Mouse (Mus musculus) intestine, embryonic 15.5 days (tissue): Measurements from ENCODE around the gene Gm20388. TPM values are rescaled to one million over a fixed set of nuclear protein-coding genes. Genes with fewer than 3 reads are reported as not detected.

Experiments used
- ATAC-seq: fragments of 200-750 bp; cut with Nextera tagmentation; 2 replicates; pipeline ENCODE4 v1.8.0; 2017; ENCODE audit warnings: moderate TSS enrichment, moderate library complexity
- H3K27ac ChIP-seq: fragments of 300-500 bp; sonication (generic); 2 replicates; pipeline ENCODE4 v1.5.1; 2015; ENCODE audit warnings: mild to moderate bottlenecking, inconsistent platforms
- H3K27me3 ChIP-seq: fragments of 300-500 bp; sonication (generic); replicated peaks from 2 replicates; pipeline ENCODE4 v1.6.1; 2015; ENCODE audit warnings: inconsistent platforms
- H3K36me3 ChIP-seq: fragments of 300-500 bp; sonication (generic); 2 replicates; pipeline ENCODE4 v1.6.1; 2015; ENCODE audit warnings: inconsistent platforms
- H3K4me1 ChIP-seq: fragments of 300-500 bp; sonication (generic); replicated peaks from 2 replicates; pipeline ENCODE4 v1.6.1; 2015; ENCODE audit warnings: inconsistent platforms
- H3K4me2 ChIP-seq: fragments of 300-500 bp; sonication (generic); replicated peaks from 2 replicates; pipeline ENCODE4 v1.6.1; 2015; ENCODE audit warnings: mild to moderate bottlenecking, inconsistent platforms
- H3K4me3 ChIP-seq: fragments of 300-500 bp; sonication (generic); replicated peaks from 2 replicates; pipeline ENCODE4 v1.5.1; 2015; ENCODE audit warnings: inconsistent platforms
- H3K9ac ChIP-seq: fragments of 300-500 bp; sonication (generic); 2 replicates; pipeline ENCODE4 v1.6.1; 2015; ENCODE audit warnings: inconsistent platforms
- H3K9me3 ChIP-seq: fragments of 300-500 bp; sonication (generic); 2 replicates; pipeline ENCODE4 v1.6.1; 2016; ENCODE audit warnings: inconsistent platforms
- WGBS: fragments of 180-500 bp; shearing (Covaris S2); methylation state at CpG from one replicate; pipeline ENCODE4 v1.1.7; 2015; 5-methylcytosine and 5-hydroxymethylcytosine counted together
- polyA plus RNA-seq: library from polyadenylated mRNA; unstranded; fragments of >200 nt; fragmentation: Nextera tagmentation; extraction: Ambion mirVana; gene quantifications from 2 replicates; pipeline ENCODE4 v1.2.1, GENCODE M21; 2015

The Gm20388 gene
- polyA plus RNA-seq, 1 experiment from 2014 or later, result not detected

- Histone ChIP-seq H3K27me3 (no peaks in the 10 kb centered on the region), H3K9me3 (no peaks in the 10 kb centered on the region), H3K9ac (no peak overlapping the region), H3K4me2 (no peak overlapping the region), H3K27ac (no peak overlapping the region), H3K36me3 (peaks cover 24% of the 10 kb centered on the region), H3K4me1 (no peaks in the 10 kb centered on the region), H3K4me3 (no peak overlapping the region)
- ATAC-seq, result no peak
- WGBS, result 91% methylated on average over 6 of the region's 6 CpGs
Observed at GRCm38 (mm10) chr8:121550056-121550455, 1639.4 kb downstream of the Gm20388 start.

GRCm38 (mm10) chr8:121551065-121551985, 1640.7 kb downstream of the Gm20388 start:
- Histone ChIP-seq H3K9ac (no peak overlapping the region), H3K36me3 (peaks cover 24% of the 10 kb centered on the region), H3K4me3 (no peak overlapping the region), H3K27me3 (no peaks in the 10 kb centered on the region), H3K27ac (no peak overlapping the region), H3K4me1 (no peaks in the 10 kb centered on the region), H3K9me3 (no peaks in the 10 kb centered on the region), H3K4me2 (no peak overlapping the region)
- no peak for ATAC-seq
- WGBS, result 65% methylated on average over 24 of the region's 24 CpGs

DNA sequence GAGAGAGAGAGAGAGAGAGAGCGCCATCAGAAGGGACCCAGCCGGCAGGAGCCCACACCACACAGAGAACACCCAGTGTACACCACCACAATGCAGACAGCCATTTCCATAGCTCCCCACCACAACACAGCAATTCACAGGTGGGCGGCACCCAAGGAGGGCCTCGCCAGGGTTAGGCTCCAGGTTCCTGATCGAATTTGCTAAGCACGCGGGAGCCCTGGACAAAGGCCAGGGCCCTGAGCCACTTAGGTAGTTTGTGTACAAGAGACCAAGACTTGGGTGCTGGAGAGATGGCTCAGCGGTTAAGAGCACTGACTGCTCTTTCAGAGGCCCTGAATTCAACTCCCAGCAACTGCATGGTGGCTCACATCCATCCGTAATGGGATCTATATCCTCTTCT, 1641.9 kb downstream of the Gm20388 start:
- no peak for ATAC-seq
- Histone ChIP-seq H3K9ac (no peak overlapping the region), H3K27me3 (no peaks in the 10 kb centered on the region), H3K36me3 (peaks cover 24% of the 10 kb centered on the region), H3K4me1 (no peaks in the 10 kb centered on the region), H3K4me3 (no peak overlapping the region), H3K27ac (no peak overlapping the region), H3K4me2 (no peak overlapping the region), H3K9me3 (no peaks in the 10 kb centered on the region)
- WGBS, result 84% methylated on average over 9 of the region's 9 CpGs

- Histone ChIP-seq H3K27me3 (no peaks in the 10 kb centered on the region), H3K9ac (no peak overlapping the region), H3K4me2 (no peak overlapping the region), H3K27ac (no peak overlapping the region), H3K4me1 (no peaks in the 10 kb centered on the region), H3K4me3 (no peak overlapping the region), H3K9me3 (no peaks in the 10 kb centered on the region), H3K36me3 (peaks cover 24% of the 10 kb centered on the region)
- no peak for ATAC-seq
- 93% methylated on average over 32 of the region's 32 CpGs for WGBS
Observed at GRCm38 (mm10) chr8:121553831-121554475, 1643.3 kb downstream of the Gm20388 start.

- Histone ChIP-seq H3K27me3 (no peaks in the 10 kb centered on the region), H3K9ac (no peak overlapping the region), H3K36me3 (peaks cover 25% of the 10 kb centered on the region), H3K27ac (no peak overlapping the region), H3K4me2 (no peak overlapping the region), H3K4me1 (0 out of 2 replicates have a peak, but pooled peaks cover under 1% of the 10 kb centered on the region), H3K4me3 (no peak overlapping the region), H3K9me3 (no peaks in the 10 kb centered on the region)
- WGBS, result 84% methylated on average over 11 of the region's 11 CpGs
- ATAC-seq, result no peak
Observed at GRCm38 (mm10) chr8:121557746-121558145, 1647.1 kb downstream of the Gm20388 start.

DNA sequence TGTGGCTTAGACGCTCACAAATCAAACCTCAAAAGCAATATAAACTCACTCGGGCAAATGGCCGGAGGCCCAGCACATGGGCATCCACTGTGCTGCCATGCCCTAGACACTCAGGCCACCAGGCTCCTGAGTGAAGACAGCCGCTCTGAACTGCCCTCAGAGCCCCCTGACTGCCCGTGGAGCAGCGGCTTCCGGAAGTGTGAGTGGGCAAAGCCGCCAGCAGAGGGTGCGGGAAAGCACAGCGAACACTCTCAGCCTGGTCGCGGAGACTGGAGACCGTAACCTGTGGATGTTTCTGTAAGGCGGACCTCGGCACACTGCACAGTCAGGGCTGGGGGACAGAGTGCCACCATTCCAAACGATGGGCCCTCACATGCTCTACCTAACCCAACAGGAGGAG, 1647.9 kb downstream of the Gm20388 start:
- Histone ChIP-seq H3K4me1 (0 out of 2 replicates have a peak, but pooled peaks cover 6% of the 10 kb centered on the region), H3K9me3 (no peaks in the 10 kb centered on the region), H3K27me3 (no peaks in the 10 kb centered on the region), H3K4me3 (no peak overlapping the region), H3K9ac (no peak overlapping the region), H3K4me2 (no peak overlapping the region), H3K36me3 (peaks cover 21% of the 10 kb centered on the region), H3K27ac (no peak overlapping the region)
- ATAC-seq, result no peak
- WGBS, result 84% methylated on average over 16 of the region's 16 CpGs

GRCm38 (mm10) chr8:121559801-121560200, 1649.2 kb downstream of the Gm20388 start:
- H3K9ac ChIP-seq, result no peak overlapping the region
- H3K36me3 ChIP-seq, result peaks cover 10% of the 10 kb centered on the region
- no peaks in the 10 kb centered on the region for H3K27me3 ChIP-seq
- no peak overlapping the region for H3K4me2 ChIP-seq
- H3K4me1 ChIP-seq, result 0 out of 2 replicates have a peak, but pooled peaks cover 6% of the 10 kb centered on the region
- no peak overlapping the region for H3K27ac ChIP-seq
- ATAC-seq, result no peak
- WGBS, result 89% methylated on average over 12 of the region's 12 CpGs
- no peak overlapping the region for H3K4me3 ChIP-seq
- H3K9me3 ChIP-seq, result no peaks in the 10 kb centered on the region

DNA sequence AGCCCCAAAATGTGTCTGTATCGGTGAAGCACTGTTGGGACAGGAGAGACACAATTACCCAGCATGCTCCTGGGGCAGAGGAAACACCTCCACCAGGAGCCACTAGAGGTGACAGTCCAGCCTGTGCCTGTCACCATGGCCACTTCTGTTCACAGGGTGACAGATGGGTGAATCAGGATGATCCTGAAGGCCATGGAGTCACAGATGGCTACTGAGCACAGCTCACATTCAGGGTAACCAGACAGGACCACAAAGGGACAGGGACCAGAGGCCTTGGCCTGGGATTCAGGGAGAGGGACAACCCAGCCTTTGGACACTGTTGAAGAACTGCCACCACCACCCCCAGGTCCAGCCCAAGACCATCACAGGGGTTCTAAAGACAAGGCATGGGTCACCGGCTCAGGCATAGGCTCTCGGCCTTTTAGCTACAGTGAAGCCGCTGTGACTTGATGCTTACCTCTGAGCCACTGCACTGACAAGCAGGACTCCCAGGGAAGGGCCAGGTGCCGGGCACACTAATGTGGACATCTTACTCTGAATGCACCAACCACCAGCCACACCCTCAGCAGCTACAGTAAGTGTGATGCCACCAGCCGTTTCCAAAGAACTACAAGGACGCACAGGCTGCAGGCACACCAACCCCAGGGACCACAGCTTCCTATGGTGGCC, 1649.9 kb downstream of the Gm20388 start:
- 92% methylated on average over 7 of the region's 7 CpGs for WGBS
- H3K27ac ChIP-seq, result no peak overlapping the region
- no peak overlapping the region for H3K4me2 ChIP-seq
- peaks cover 10% of the 10 kb centered on the region for H3K36me3 ChIP-seq
- no peaks in the 10 kb centered on the region for H3K9me3 ChIP-seq
- no peak for ATAC-seq
- H3K4me1 ChIP-seq, result 0 out of 2 replicates have a peak, but pooled peaks cover 6% of the 10 kb centered on the region
- H3K4me3 ChIP-seq, result no peak overlapping the region
- H3K27me3 ChIP-seq, result no peaks in the 10 kb centered on the region
- H3K9ac ChIP-seq, result no peak overlapping the region

GRCm38 (mm10) chr8:121561636-121562345, 1651.2 kb downstream of the Gm20388 start:
- H3K4me3 ChIP-seq, result no peak overlapping the region
- H3K9ac ChIP-seq, result no peak overlapping the region
- 0 out of 2 replicates have a peak, but pooled peaks cover 6% of the 10 kb centered on the region for H3K4me1 ChIP-seq
- no peaks in the 10 kb centered on the region for H3K9me3 ChIP-seq
- H3K36me3 ChIP-seq, result peaks cover 10% of the 10 kb centered on the region
- H3K4me2 ChIP-seq, result no peak overlapping the region
- H3K27ac ChIP-seq, result no peak overlapping the region
- no peak for ATAC-seq
- 83% methylated on average over 16 of the region's 16 CpGs for WGBS
- H3K27me3 ChIP-seq, result no peaks in the 10 kb centered on the region

- H3K9me3 ChIP-seq, result no peaks in the 10 kb centered on the region
- WGBS, result 71% methylated on average over 9 of the region's 9 CpGs
- H3K36me3 ChIP-seq, result peaks cover 10% of the 10 kb centered on the region
- H3K27ac ChIP-seq, result no peak overlapping the region
- H3K4me2 ChIP-seq, result no peak overlapping the region
- 0 out of 2 replicates have a peak, but pooled peaks cover 6% of the 10 kb centered on the region for H3K4me1 ChIP-seq
- no peak for ATAC-seq
- no peaks in the 10 kb centered on the region for H3K27me3 ChIP-seq
- no peak overlapping the region for H3K9ac ChIP-seq
- no peak overlapping the region for H3K4me3 ChIP-seq
Observed at GRCm38 (mm10) chr8:121562941-121563351, 1652.3 kb downstream of the Gm20388 start.

GRCm38 (mm10) chr8:121563701-121564100, 1653.1 kb downstream of the Gm20388 start:
- no peak for ATAC-seq
- Histone ChIP-seq H3K9ac (no peak overlapping the region), H3K27ac (no peak overlapping the region), H3K4me3 (no peak overlapping the region), H3K9me3 (no peaks in the 10 kb centered on the region), H3K36me3 (peaks cover 10% of the 10 kb centered on the region), H3K4me1 (0 out of 2 replicates have a peak, but pooled peaks cover 8% of the 10 kb centered on the region), H3K4me2 (no peak overlapping the region), H3K27me3 (no peaks in the 10 kb centered on the region)
- 61% methylated on average over 6 of the region's 6 CpGs for WGBS
